In genomic region chr12:111537341-111537740, GRCm38 (mm10) we compare ENCODE assay signal across 8 mouse cellular contexts. TPM values are rescaled to one million over a fixed set of nuclear protein-coding genes. Genes with fewer than 3 reads are reported as not detected.
A peak's percentile ranks its signal among the peaks of the same experiment; 100 is the strongest.
DNase-seq lines count a peak whose midpoint lies in the region; ATAC-seq and TF ChIP-seq lines count a peak whose summit lies in the region.
"Had no signal": no experiment of that assay in that cellular context is flagged by ENCODE, and none has a peak within 500 bp of the region (broad histone marks: within the 10 kb centered on the region; RNA-seq: fewer than 3 reads in every experiment).

No protein-coding gene starts in this region.

- peak; percentile 18; the same call in 1 of the 2 replicates for ATAC-seq in liver, postnatal 0 days
- ATAC-seq in stomach, postnatal 0 days (ENCODE audit: low FRiP score, low TSS enrichment): 0 out of 2 replicates have a peak, but pooled peaks have one; percentile 11
- ATAC-seq in granulocyte monocyte progenitor cell, adult 5-6 weeks (replicated peaks; ENCODE audit: poor library complexity, severe bottlenecking): no peak

- H3K9me3 ChIP-seq in embryonic facial prominence, embryonic 10.5 days: no peaks in the 10 kb centered on the region
- no peaks in the 10 kb centered on the region for H3K9me3 ChIP-seq in liver, postnatal 0 days (ENCODE audit: low read length)
- H3K9me3 ChIP-seq in stomach, postnatal 0 days (ENCODE audit: control insufficient read depth, low read length): no peaks in the 10 kb centered on the region

- peak; percentile 35 for DNase-seq in layer of hippocampus, adult 9-11 months
- no peak for DNase-seq in layer of hippocampus, adult 9-10 months (ENCODE audit: low spot score)
- no peak for DNase-seq in embryonic facial prominence, embryonic 10.5 days (ENCODE audit: low spot score)
- peak; percentile 67 for DNase-seq in heart, postnatal 4 days
- DNase-seq in liver, postnatal 0 days: no peak
- DNase-seq in stomach, postnatal 0 days (ENCODE audit: low spot score): no peak

- peak overlapping the region; percentile 96 for H3K4me3 ChIP-seq in embryonic facial prominence, embryonic 10.5 days
- H3K4me3 ChIP-seq in liver, postnatal 0 days (ENCODE audit: low read depth, low read length): peak overlapping the region; percentile 96
- peak overlapping the region; percentile 84 for H3K4me3 ChIP-seq in stomach, postnatal 0 days (ENCODE audit: low read depth, low read length)

- H3K27ac ChIP-seq in embryonic facial prominence, embryonic 10.5 days (replicated peaks): peak overlapping the region; percentile 96
- peak overlapping the region; percentile 100 for H3K27ac ChIP-seq in liver, postnatal 0 days (ENCODE audit: low read depth)
- peak overlapping the region; percentile 96 for H3K27ac ChIP-seq in stomach, postnatal 0 days (replicated peaks)

- H3K4me2 ChIP-seq in liver, postnatal 0 days (ENCODE audit: low read depth, low read length): peak overlapping the region; percentile 81
- peak overlapping the region; percentile 81 for H3K4me2 ChIP-seq in stomach, postnatal 0 days (replicated peaks; ENCODE audit: low read depth)

- H3K27me3 ChIP-seq in embryonic facial prominence, embryonic 10.5 days (replicated peaks; ENCODE audit: low read depth, poor library complexity, severe bottlenecking): no peaks in the 10 kb centered on the region
- no peaks in the 10 kb centered on the region for H3K27me3 ChIP-seq in liver, postnatal 0 days (ENCODE audit: insufficient read depth, low read length)
- no peaks in the 10 kb centered on the region for H3K27me3 ChIP-seq in stomach, postnatal 0 days (ENCODE audit: control insufficient read depth, insufficient read depth, low read length)

- no peak for TF ChIP-seq EP300 in liver, postnatal 0 days (IDR thresholded peaks at IDR 0.05; ENCODE audit: low read depth)
- no peak for TF ChIP-seq EP300 in stomach, postnatal 0 days (optimal IDR thresholded peaks at IDR 0.05)

- under 1% methylated on average over 22 of the region's 22 CpGs for WGBS in embryonic facial prominence, embryonic 10.5 days
- under 1% methylated on average over 22 of the region's 22 CpGs for WGBS in liver, postnatal 0 days (ENCODE audit: insufficient replicate concordance)
- WGBS in stomach, postnatal 0 days: under 1% methylated on average over 22 of the region's 22 CpGs

- TF ChIP-seq CTCF in liver, postnatal 0 days (IDR thresholded peaks at IDR 0.05; ENCODE audit: low read depth): no peak
- no peak for TF ChIP-seq CTCF in stomach, postnatal 0 days (IDR thresholded peaks at IDR 0.05; ENCODE audit: low read depth)

- peaks cover 38% of the 10 kb centered on the region for H3K36me3 ChIP-seq in embryonic facial prominence, embryonic 10.5 days (replicated peaks)
- H3K36me3 ChIP-seq in liver, postnatal 0 days (replicated peaks; ENCODE audit: insufficient read depth, low read length): peaks cover 34% of the 10 kb centered on the region
- peaks cover 5% of the 10 kb centered on the region for H3K36me3 ChIP-seq in stomach, postnatal 0 days (ENCODE audit: control insufficient read depth, insufficient read depth, low read length)

- peak overlapping the region; percentile 99 for H3K9ac ChIP-seq in liver, postnatal 0 days (replicated peaks)
- H3K9ac ChIP-seq in stomach, postnatal 0 days (ENCODE audit: low read length): peak overlapping the region; percentile 99

- peaks cover 25% of the 10 kb centered on the region for H3K4me1 ChIP-seq in embryonic facial prominence, embryonic 10.5 days
- peaks cover 38% of the 10 kb centered on the region for H3K4me1 ChIP-seq in liver, postnatal 0 days (ENCODE audit: insufficient read depth)
- peaks cover 3% of the 10 kb centered on the region; the same call in 1 of the 2 replicates for H3K4me1 ChIP-seq in stomach, postnatal 0 days (replicated peaks; ENCODE audit: control insufficient read depth, insufficient read depth)

RNA-seq across cellular contexts. Expression of gene Eif5, which starts 0.5 kb away (rescaled TPM):
- 722 and 727 TPM in 2 replicates for polyA plus RNA-seq in embryonic facial prominence, embryonic 10.5 days (2016; fragmentation: Nextera tagmentation; extraction: Ambion mirVana)
- 100 to 1,000 TPM; 240 to 258 TPM for total RNA-seq in heart, postnatal 4 days (2021)
- 520 and 559 TPM in 2 replicates for polyA plus RNA-seq in liver, postnatal 0 days (2015; fragmentation: Nextera tagmentation; extraction: Ambion mirVana)
- polyA plus RNA-seq in stomach, postnatal 0 days (2015; fragmentation: Nextera tagmentation; extraction: Ambion mirVana): 448 and 455 TPM in 2 replicates
- total RNA-seq in granulocyte monocyte progenitor cell, adult 5-6 weeks (2014; fragmentation: Nextera tagmentation): 197 and 224 TPM in 2 replicates
- 290 and 339 TPM in 2 replicates for total RNA-seq in granulocyte monocyte progenitor cell, adult 5-6 weeks (2017)

RNA-seq across cellular contexts. Expression of gene Mark3, which starts 37.0 kb away (rescaled TPM):
- polyA plus RNA-seq in embryonic facial prominence, embryonic 10.5 days (2016; fragmentation: Nextera tagmentation; extraction: Ambion mirVana): 41.7 and 45.6 TPM in 2 replicates
- total RNA-seq in heart, postnatal 4 days (2021): 10 to 100 TPM; 77.5 to 79.9 TPM
- 9.5 and 11.0 TPM in 2 replicates for polyA plus RNA-seq in liver, postnatal 0 days (2015; fragmentation: Nextera tagmentation; extraction: Ambion mirVana)
- polyA plus RNA-seq in stomach, postnatal 0 days (2015; fragmentation: Nextera tagmentation; extraction: Ambion mirVana): 15.6 and 18.5 TPM in 2 replicates
- total RNA-seq in granulocyte monocyte progenitor cell, adult 5-6 weeks (2014; fragmentation: Nextera tagmentation): 55.8 and 61.7 TPM in 2 replicates
- total RNA-seq in granulocyte monocyte progenitor cell, adult 5-6 weeks (2017): 61.3 and 71.8 TPM in 2 replicates

RNA-seq across cellular contexts. Expression of gene Gm266, which starts 51.7 kb away (rescaled TPM):
- 15.7 and 19.8 TPM in 2 replicates for polyA plus RNA-seq in embryonic facial prominence, embryonic 10.5 days (2016; fragmentation: Nextera tagmentation; extraction: Ambion mirVana)
- total RNA-seq in heart, postnatal 4 days (2021): 1 to 10 TPM in 1 of 2 experiments, under 1 TPM in 1; 0.88 to 1.6 TPM
- 0.49 and 0.54 TPM in 2 replicates for polyA plus RNA-seq in liver, postnatal 0 days (2015; fragmentation: Nextera tagmentation; extraction: Ambion mirVana)
- 12.5 and 14.4 TPM in 2 replicates for polyA plus RNA-seq in stomach, postnatal 0 days (2015; fragmentation: Nextera tagmentation; extraction: Ambion mirVana)
- total RNA-seq in granulocyte monocyte progenitor cell, adult 5-6 weeks (2014; fragmentation: Nextera tagmentation): not detected in 2 replicates
- total RNA-seq in granulocyte monocyte progenitor cell, adult 5-6 weeks (2017): not detected in 2 replicates
- total RNA-seq: neutrophil, adult 5-6 weeks had no signal

Comparison
In these comparisons a context has a peak if more than half of its experiments do, and no peak if none do; other contexts are left out.
1. DNase-seq: peak in layer of hippocampus, adult 9-11 months (single experiment) and heart, postnatal 4 days (single experiment); none in layer of hippocampus, adult 9-10 months (single experiment), embryonic facial prominence, embryonic 10.5 days (single experiment), liver, postnatal 0 days (single experiment) and stomach, postnatal 0 days (single experiment).
2. Peak in every context shown above with its lines, with median percentiles within 50 percentile points of each other: H3K27ac ChIP-seq and H3K4me3 ChIP-seq.